Mouse (Mus musculus) megakaryocyte, embryonic 14.5 days (primary cell): ENCODE results near the gene Hils1. TPM values are rescaled to one million over a fixed set of nuclear protein-coding genes. Genes with fewer than 3 reads are reported as not detected.
A peak's percentile ranks its signal among the peaks of the same experiment; 100 is the strongest.

Experiments used
- H3K27me3 ChIP-seq: replicated peaks from 2 replicates; pipeline ENCODE3; 2012; ENCODE audit warnings: inconsistent platforms
- H3K36me3 ChIP-seq: replicated peaks from 2 replicates; pipeline ENCODE3; 2012; ENCODE audit warnings: low read length, inconsistent platforms, mixed read lengths
- H3K4me1 ChIP-seq: 2 replicates; pipeline ENCODE4 v1.6.1; 2012; ENCODE audit warnings: inconsistent platforms
- H3K4me3 ChIP-seq: replicated peaks from 2 replicates; pipeline ENCODE3; 2012; ENCODE audit warnings: moderate library complexity, mild to moderate bottlenecking, inconsistent platforms
- H3K9me3 ChIP-seq: 2 replicates; pipeline ENCODE4 v1.6.1; 2012; ENCODE audit warnings: inconsistent platforms
- FLI1 ChIP-seq: IDR thresholded peaks from 2 replicates; pipeline ENCODE4 v1.6.1; 2012; ENCODE audit warnings: low read length, inconsistent platforms, mixed read lengths
- GATA1 ChIP-seq: IDR thresholded peaks from 3 replicates; pipeline ENCODE4 v1.6.1; 2012; ENCODE audit warnings: mixed read lengths, low read length, inconsistent platforms, borderline replicate concordance
- polyA plus RNA-seq: library from polyadenylated mRNA; stranded (reverse); fragments of >175 nt; gene quantifications from 2 replicates; pipeline ENCODE4 v1.2.3, GENCODE M21; 2012; ENCODE audit warnings: low replicate concordance; ENCODE audit not compliant: insufficient read depth

The Hils1 gene
- polyA plus RNA-seq, 1 experiment, result not detected

DNA sequence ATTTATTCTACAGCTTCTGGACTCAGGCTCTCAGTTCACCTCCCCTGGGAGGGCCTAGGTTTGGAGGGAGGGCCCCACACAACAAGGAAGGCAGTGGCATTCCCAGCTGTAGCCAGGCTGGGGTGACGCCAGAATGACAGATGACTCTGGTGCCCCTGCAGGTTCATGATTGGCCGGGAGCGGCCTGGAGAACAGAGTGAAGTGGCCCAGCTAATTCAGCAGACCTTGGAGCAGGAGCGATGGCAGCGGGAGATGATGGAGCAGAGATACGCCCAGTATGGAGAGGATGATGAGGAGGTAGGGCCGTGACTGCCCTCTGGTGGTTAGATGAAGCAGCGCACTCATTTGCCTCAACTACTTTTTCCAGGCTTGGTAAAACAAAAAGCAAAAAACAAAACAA is 33.7 kb downstream of the Hils1 start:
- TF ChIP-seq GATA1, result 0 out of 3 replicates have a peak, but pooled peaks have one; percentile 50
- no peak for TF ChIP-seq FLI1
- H3K27me3 ChIP-seq, result no peaks in the 10 kb centered on the region
- peaks cover 100% of the 10 kb centered on the region for H3K36me3 ChIP-seq
- peak overlapping the region; percentile 85 for H3K4me3 ChIP-seq
- H3K4me1 ChIP-seq, result peaks cover 100% of the 10 kb centered on the region
- no peaks in the 10 kb centered on the region for H3K9me3 ChIP-seq

DNA sequence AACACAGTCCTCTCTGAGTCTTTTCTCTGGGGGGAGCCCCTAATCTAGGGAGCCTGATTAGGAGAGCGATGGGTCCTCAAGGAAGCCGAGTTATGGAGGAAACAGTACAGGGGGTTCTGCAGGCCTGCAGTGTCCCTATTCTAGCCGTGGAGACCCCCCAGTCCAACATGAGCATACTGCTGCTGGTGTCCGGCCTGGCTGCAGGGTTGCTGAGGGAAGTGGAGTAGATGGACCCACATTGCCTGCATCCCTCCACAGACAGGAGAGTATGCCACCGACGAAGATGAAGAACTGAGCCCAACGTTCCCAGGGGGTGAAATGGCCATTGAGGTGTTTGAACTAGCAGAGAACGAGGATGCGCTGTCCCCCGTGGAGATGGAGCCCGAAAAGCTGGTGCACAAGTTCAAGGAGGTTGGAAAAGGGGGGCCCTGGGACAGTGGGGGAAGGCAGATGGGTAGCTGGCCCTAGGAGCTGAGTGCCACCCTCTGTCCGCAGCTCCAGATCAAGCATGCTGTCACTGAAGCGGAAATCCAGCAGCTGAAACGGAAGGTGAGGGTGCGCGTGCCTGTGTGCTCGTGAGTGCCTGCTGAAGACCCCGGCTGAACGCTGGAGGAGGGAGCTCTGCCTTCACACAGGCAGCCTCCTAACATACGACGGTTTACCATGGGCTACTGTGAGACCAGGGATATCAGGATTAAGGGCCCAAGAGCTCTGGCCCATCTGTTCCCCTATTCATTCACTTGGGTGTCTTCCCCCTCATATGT is 34.4 kb downstream of the Hils1 start:
- Histone ChIP-seq H3K9me3 (no peaks in the 10 kb centered on the region), H3K4me3 (peak overlapping the region; percentile 47), H3K27me3 (no peaks in the 10 kb centered on the region), H3K4me1 (peaks cover 100% of the 10 kb centered on the region), H3K36me3 (peaks cover 96% of the 10 kb centered on the region)
- TF ChIP-seq GATA1, result no peak
- TF ChIP-seq FLI1, result no peak

DNA sequence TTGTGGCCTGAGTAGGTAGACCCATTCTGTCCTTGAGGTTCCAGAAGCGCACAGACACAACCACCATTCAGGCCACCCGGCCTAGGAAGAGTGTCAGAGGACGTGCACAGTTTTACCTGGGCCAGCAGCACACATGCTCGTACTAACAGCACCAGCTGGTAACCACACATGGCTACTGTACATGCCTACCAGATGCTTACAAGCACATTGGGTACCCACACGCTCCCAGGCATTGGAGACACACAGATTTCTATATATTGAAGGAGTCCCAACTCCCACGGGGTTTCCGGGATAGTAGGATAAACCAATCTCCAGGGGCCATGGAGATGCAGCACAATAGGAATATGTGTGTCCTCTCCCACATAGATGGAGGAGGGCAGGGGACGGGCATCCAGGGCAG is 35.3 kb downstream of the Hils1 start:
- Histone ChIP-seq H3K4me1 (peaks cover 100% of the 10 kb centered on the region), H3K27me3 (no peaks in the 10 kb centered on the region), H3K4me3 (peak overlapping the region; percentile 2), H3K9me3 (no peaks in the 10 kb centered on the region), H3K36me3 (peaks cover 90% of the 10 kb centered on the region)
- TF ChIP-seq FLI1 (no peak), GATA1 (no peak)

DNA sequence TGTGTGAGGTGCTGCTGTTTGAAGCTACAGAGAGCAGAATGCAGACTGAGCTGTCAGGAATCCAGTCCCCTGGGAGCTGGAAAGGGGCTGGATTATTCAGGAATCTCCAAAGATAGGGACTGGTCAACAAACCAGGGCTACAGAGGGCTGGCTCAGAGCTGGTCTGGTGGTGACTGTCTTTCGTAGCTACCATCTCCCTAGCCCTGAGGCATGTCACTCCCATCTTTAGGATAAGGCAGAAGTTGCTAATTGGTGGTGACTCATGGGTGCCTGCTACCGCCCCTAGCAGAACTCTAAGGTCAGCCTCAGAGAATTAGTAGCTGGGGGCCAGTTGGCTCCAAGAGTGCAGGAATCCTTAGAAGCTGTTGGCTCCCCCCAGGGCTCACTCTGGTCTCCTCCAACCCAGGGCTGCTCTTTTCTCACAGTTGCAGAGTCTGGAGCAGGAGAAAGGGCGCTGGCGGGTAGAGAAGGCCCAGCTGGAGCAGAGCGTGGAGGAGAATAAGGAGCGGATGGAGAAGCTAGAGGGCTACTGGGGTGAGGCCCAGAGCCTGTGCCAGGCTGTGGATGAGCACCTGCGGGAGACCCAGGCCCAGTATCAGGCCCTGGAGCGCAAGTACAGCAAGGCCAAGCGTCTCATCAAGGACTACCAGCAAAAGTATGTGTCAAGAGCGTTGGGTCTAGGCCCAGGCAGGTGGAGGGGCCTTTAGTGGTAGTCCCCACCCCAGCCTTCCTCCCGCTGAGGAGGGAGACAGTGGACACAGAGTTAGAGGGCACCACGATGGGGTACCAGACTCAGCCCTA is 36.9 kb downstream of the Hils1 start:
- Histone ChIP-seq H3K27me3 (no peaks in the 10 kb centered on the region), H3K9me3 (no peaks in the 10 kb centered on the region), H3K36me3 (peaks cover 78% of the 10 kb centered on the region), H3K4me1 (peaks cover 100% of the 10 kb centered on the region), H3K4me3 (peak overlapping the region; percentile 59)
- TF ChIP-seq GATA1 (no peak), FLI1 (no peak)

DNA sequence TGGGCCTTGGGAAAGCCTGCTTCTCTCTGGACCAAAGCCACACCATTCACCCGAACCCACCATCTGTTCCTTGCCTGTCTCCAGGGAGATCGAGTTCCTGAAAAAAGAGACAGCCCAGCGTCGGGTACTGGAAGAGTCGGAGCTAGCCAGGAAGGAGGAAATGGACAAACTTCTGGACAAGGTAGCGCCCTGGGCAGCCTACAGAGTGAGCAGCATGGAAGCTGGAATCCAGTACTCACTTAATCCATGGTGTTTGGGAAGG is 37.5 kb downstream of the Hils1 start:
- Histone ChIP-seq H3K9me3 (no peaks in the 10 kb centered on the region), H3K4me3 (no peak overlapping the region), H3K36me3 (peaks cover 73% of the 10 kb centered on the region), H3K4me1 (peaks cover 97% of the 10 kb centered on the region), H3K27me3 (no peaks in the 10 kb centered on the region)
- TF ChIP-seq FLI1 (no peak), GATA1 (no peak)

DNA sequence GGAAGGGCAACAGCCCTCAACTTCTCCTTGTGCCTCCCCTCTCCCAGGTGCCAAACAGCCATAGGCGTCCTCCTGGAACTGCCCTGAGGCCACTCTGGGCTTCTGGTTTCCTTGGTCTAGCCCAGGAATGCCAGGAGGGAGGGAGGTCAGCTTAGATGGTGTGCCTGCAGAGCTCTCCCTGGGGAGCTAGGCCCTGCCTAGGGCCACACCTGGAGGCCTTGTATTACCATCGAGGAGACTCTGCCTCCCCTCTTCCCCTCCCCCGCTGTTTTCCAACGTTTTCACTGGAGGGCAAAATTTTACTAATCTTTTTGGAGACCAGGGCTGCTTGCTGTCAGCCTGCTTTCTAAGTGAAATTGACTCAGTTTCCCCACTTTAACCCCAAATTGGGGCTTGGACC is 38.6 kb downstream of the Hils1 start:
- Histone ChIP-seq H3K4me1 (peaks cover 85% of the 10 kb centered on the region), H3K9me3 (no peaks in the 10 kb centered on the region), H3K27me3 (no peaks in the 10 kb centered on the region), H3K4me3 (peak overlapping the region; percentile 99), H3K36me3 (peaks cover 63% of the 10 kb centered on the region)
- TF ChIP-seq FLI1 (no peak), GATA1 (no peak)

DNA sequence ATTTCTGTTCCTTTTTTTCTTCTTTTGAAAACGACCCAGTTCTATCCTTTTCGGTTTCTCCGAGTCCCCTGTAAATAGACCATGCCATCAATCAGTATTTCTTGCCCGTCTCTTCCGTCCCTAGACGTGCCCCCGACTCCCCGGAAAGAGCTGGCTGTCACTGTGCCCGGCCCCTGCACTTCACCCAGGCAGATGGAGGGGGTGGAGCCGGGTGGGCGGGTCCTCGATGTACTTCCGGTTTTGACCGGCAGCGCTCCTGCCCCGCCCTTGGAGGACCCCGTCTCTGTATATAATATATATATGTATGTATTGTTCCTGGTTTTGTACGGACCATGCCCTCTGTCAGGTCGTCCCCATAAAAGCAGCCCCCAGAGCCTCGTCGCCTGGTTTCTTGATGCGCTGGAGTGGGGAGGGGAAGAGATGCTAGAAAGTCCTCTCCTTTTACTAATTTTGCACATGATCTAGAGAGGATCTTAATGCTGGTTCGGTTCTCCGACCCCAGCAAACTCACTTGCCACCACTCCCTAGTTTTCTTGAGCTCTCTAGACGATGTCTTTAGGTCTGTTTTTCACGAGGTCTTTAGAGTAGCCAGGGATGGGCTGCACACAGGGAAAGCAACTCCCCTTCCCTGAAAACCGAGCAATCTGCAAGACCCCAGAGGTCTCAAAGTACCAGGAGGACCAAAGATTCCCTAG is 39.3 kb downstream of the Hils1 start:
- Histone ChIP-seq H3K27me3 (no peaks in the 10 kb centered on the region), H3K36me3 (peaks cover 61% of the 10 kb centered on the region), H3K9me3 (no peaks in the 10 kb centered on the region), H3K4me1 (peaks cover 81% of the 10 kb centered on the region), H3K4me3 (peak overlapping the region; percentile 99)
- no peak for TF ChIP-seq FLI1
- TF ChIP-seq GATA1, result no peak

DNA sequence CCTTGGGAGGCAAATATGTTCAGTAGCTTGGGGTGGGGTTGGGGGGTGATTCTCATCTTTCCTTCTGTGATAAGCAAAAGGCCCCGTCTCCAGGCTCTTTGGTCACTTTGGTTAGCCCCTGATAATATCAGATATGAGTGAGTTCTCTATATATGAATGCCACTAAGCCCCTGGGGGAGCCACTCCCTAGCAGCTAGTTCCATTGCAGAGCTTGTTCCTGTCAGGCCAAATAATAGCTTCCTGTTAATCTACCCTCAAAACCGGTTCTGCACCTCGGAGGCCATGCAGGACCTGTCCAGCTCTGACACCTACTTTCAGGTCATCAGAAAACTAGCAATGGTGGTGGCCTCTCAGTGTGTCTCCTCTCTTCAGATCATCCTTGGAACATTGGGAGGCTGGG is 40.0 kb downstream of the Hils1 start:
- Histone ChIP-seq H3K27me3 (no peaks in the 10 kb centered on the region), H3K36me3 (peaks cover 60% of the 10 kb centered on the region), H3K4me3 (peak overlapping the region; percentile 99), H3K9me3 (no peaks in the 10 kb centered on the region), H3K4me1 (peaks cover 81% of the 10 kb centered on the region)
- TF ChIP-seq GATA1 (no peak), FLI1 (no peak)

DNA sequence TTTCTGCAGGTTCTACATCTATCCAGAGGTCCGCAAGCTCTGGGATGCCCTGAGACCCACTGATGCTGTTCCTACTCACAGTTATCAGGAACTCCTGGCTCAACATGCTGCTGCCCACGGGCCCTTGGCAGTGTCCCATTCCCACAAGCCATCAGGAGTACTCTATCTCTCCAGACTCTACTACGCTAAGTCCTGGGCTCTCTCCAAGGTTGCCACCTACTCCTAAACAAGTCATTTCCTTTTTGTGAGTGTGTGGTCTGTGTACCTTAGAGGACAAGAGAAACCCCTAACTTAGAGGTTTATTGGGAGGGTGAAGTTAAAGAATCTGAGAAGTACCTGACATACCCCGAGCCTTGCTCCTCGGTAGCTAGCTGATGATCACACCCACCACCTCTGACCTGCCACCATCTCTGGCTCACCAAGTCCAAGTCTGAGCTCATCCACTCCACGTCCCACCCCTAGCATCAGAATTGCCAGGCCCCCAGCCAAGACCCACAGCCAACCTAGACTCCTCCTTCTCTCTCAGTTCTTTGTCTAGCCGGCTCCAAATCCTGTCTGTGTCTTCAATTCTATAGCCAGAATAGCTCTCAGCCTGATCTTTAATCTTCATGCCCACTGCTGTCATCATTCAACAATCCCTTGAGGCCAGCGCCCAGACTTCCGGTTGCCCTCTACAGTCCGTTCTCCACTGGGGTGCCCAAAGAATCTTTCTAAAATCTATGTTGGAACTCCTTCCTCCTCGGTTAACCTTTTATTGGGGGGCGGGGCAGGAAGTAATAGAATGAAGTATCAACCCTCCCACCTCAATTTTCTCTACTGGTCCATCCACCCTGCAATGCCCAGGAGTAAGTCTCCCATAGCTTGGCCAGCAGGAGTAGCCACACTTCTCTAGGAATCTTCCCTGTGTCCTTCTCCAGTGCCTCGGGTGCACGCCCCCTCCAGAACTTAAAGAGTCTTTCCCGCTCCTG is 41.6 kb downstream of the Hils1 start:
- Histone ChIP-seq H3K4me3 (peak overlapping the region; percentile 99), H3K9me3 (no peaks in the 10 kb centered on the region), H3K36me3 (peaks cover 57% of the 10 kb centered on the region), H3K27me3 (no peaks in the 10 kb centered on the region), H3K4me1 (peaks cover 81% of the 10 kb centered on the region)
- TF ChIP-seq GATA1 (no peak), FLI1 (no peak)

DNA sequence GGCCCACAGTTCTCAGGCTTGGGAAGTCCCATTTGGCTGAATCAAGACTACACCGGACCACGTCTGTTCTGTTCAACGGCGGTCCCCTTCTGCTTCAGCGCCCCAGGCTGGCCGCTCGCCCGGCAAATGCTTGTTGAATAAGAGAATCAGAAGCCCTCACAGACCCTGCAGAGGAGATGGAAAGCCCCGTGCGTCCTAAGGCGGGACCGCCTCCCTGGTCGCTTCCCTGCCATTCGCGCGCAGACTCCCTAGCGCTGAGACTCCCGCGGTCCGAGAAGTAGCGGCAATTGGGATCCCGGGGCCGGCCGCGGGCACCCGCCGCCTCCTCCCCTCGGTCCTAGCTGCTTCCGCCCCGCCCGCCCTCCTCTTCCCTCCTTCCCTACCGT is 42.2 kb downstream of the Hils1 start, which contains the start of gene Samd14:
Gene Samd14, plus strand, starts transcription at position 251 of the 386 bp plus-strand sequence.
- Histone ChIP-seq H3K9me3 (no peaks in the 10 kb centered on the region), H3K27me3 (no peaks in the 10 kb centered on the region), H3K4me1 (peaks cover 81% of the 10 kb centered on the region), H3K36me3 (peaks cover 57% of the 10 kb centered on the region), H3K4me3 (peak within 1 kb of the TSS; percentile 99)
- no peak for TF ChIP-seq FLI1
- TF ChIP-seq GATA1, result no peak
